Comparison of ENCODE assay signal across 19 mouse cellular contexts in the genomic region with DNA sequence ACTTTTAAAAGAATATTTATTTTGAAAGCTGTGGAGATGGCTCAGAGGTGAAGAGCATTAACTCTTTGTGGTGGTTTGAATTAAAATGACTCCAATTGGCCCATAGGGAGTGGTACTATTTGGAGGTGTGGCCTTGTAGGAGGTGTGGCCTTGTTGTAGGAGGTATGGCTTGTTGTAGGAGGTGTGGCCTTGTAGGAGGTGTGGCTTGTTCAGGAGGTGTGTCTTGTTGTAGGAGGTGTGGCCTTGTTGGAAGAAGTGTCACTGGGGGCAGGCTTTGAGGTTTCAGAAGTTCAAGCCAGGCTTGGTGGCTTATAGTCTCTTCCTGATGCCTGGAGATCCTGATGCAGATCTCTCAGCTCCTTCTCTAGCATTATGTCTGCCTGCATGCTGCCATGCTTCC.
A peak's percentile ranks its signal among the peaks of the same experiment; 100 is the strongest.
DNase-seq lines count a peak whose midpoint lies in the region.
"Had no signal": no experiment of that assay in that cellular context is flagged by ENCODE, and none has a peak within 500 bp of the region (broad histone marks: within the 10 kb centered on the region; RNA-seq: fewer than 3 reads in every experiment).

No protein-coding gene starts in this region.

- DNase-seq in ES-CJ7 (ENCODE audit: low read depth, low spot score) (peak; percentile 18), R1 (ENCODE audit: low read depth, low spot score) (peak; percentile 67), ZHBTc4 (ENCODE audit: low read depth, low spot score) (peak; percentile 57)
- no peak for DNase-seq in retina, embryonic 14.5 days (ENCODE audit: low spot score)
- no peak for DNase-seq in neural tube, embryonic 10.5 days (ENCODE audit: extremely low spot score, low spot score)
- DNase-seq in adrenal gland, adult 8-10 months = no peak
- DNase-seq: adrenal gland, adult 2 months; adrenal gland, postnatal 10 days; adrenal gland, postnatal 14 days; adrenal gland, postnatal 25 days; adrenal gland, postnatal 36 days; B cell, adult 2 months; cerebellum, adult 11 months; cerebellum, adult 11-12 months; cerebellum, adult 18-20 months; cerebellum, adult 2 months; cerebellum, adult 8-10 months; cerebellum, adult 9-10 months; cerebellum, adult 9-11 months had no signal

Comparison
In these comparisons a context has a peak if more than half of its experiments do, and no peak if none do; other contexts are left out.
1. DNase-seq: peak in ES-CJ7 (single experiment), R1 (single experiment) and ZHBTc4 (single experiment); none in retina, embryonic 14.5 days (single experiment), neural tube, embryonic 10.5 days (single experiment) and adrenal gland, adult 8-10 months (single experiment).